Mouse (Mus musculus) layer of hippocampus, postnatal 10 days (tissue): Measurements from ENCODE around the gene Hip1. TPM values are rescaled to one million over a fixed set of nuclear protein-coding genes. Genes with fewer than 3 reads are reported as not detected.
"Not testable (repeated sequence)": the region's sequence is repeated elsewhere in the genome, so short reads cannot be mapped to it uniquely, and the experiment has no call there.

Experiments
- DNase-seq, 2 experiments: peaks; one replicate each; pipeline ENCODE4 v3.0.0; 2021; ENCODE audit warnings: low spot score in 2 of 2
- microRNA-seq, 2 experiments: library from miRNA; unstranded; fragments of <30 nt; microRNA quantifications; one replicate each; pipeline ENCODE4 v1.2.0; 2021
- total RNA-seq, 2 experiments: library from RNA; stranded (reverse); gene quantifications; 2 replicates each; pipeline ENCODE4 v1.2.3; 2021

The Hip1 gene
- total RNA-seq, 2 experiments from 2014 or later: 68.5 to 69.4 TPM

DNA sequence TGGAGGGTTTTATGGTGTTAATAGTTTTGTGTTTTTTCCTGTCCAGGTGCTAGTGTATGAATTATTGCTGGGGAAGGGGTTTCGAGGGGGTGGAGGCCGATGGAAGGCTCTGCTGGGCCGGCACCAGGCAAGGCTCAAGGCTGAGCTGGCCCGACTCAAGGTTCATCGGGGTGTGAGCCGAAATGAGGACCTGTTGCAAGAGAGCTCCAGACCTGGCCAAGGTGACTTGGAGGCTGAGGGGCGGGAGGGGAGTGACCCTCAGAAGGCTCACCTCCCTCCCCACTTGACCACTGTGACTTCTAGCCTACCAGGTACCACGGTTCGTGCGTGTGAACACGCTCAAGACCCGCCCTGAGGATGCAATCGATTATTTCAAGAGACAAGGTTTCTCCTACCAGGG is 173.7 kb downstream of the Hip1 start:
- no peak for DNase-seq

DNA sequence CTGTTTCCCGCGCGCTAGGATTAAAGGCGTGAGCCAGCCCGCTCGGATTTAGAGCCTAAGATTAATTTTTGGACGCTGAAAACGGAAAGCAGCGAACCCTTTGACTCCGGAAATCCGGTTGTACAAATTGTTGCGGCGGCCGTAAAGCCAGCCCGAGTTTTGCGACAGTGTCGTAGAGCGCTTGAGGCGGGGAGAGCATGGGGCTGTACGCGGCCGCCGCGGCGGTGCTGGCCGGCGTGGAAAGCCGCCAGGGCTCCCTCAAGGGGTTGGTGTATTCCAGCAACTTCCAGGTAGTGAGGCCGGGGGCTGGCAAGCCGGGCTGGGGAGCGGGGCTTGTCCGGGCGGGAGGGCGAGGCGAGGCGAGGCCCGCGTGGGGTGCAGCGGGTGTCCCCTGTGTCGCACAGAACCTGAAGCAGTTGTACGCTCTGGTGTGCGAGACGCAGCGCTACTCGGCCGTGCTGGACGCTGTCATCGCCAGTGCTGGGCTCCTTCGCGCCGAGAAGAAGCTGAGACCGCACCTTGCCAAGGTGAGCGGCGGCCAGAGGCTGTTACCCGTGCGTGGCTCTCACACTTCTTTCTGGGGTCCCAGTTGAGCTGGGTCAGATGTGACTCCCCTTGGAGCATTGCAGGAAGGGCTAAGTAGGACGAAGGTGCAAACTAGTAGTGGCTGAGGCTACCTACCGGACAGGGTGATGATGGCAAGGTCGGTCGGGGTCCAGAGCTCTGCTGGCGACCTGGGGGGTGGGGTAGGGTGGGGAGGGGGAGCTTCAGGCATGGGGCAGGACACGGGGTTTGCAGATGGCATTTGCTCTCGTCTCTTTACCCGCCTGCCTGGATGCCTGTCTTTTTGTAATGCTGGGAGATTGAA is 174.9 kb downstream of the Hip1 start, which contains the start of gene Nsun5:
TSS of gene Nsun5 (plus strand) at position 167 of the 868 bp plus-strand sequence.
- DNase-seq: peak; percentile 97 to 98

DNA sequence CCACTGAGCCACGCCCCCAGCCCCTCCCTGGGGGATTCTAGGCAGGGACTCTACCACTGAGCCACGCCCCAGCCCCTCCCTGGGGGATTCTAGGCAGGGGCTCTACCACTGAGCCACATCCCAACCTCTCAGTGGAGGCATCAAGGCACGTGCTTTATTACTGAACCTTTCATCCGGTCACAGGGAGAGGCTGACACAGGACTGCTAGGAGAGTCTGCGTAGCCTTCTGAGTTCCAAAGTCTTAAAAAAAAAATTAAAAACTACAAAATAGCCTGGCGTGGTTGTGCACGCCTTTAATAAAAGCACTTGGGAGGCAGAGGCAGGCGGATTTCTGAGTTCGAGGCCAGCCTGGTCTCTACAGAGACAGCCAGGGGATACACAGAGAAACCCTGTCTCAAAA is 175.7 kb downstream of the Hip1 start:
- not testable (repeated sequence) for DNase-seq

DNA sequence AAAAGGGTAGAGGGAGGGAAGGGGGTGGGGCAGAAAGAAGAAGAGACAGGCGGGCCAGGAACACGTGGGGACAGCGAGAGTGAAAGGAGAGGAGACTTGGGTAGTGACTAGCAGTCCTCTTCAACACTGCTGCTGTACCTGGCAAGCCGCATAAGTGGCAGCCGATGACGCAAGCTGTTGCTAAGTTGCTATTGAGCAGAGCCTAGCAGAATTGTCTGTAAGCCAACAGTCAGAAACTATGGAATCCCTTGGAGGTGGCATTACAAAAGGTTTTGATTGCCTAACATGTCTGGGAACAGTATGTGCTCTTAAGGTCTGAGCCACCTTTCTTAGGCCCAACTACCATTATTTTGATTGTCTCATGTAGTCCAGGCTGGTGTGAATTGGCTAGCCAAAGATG is 176.6 kb downstream of the Hip1 start:
- DNase-seq: no peak

DNA sequence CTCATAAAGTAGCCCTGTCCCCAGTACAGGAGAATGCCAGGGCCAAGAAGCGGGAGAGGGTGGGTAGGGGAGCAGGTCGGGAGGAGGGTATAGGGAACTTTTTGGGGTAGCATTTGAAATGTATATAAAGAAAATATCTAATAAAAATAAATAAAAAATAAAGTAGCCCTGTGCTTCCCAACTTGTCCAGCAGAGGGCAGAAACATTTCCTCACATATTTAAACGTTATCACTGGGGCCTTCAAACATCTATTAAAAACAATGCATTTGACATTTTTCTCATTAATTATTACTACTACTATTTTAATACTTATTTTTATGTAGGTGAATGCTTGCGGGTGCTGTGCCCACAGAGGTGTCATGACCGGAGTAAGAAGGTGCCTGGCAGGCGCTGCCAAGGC is 177.1 kb downstream of the Hip1 start:
- DNase-seq: no peak

DNA sequence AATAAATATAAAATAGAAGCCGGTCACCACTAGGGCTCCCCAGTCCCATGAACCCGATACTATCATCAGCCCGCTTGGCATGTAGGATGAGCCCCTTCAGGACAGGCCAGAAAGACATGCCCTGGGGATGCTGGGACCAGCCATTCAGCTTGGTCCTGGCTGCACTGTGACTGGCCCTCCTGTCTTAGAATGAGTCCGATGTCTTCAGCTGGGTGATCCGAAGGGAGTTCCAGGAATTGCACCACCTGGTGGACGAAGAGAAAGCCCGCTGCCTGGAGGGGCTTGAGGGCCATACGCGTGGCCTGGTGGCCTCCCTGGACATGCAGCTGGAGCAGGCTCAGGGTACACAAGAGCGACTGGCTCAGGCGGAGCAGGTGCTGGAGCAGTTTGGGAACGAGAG is 181.4 kb downstream of the Hip1 start:
- no peak for DNase-seq

DNA sequence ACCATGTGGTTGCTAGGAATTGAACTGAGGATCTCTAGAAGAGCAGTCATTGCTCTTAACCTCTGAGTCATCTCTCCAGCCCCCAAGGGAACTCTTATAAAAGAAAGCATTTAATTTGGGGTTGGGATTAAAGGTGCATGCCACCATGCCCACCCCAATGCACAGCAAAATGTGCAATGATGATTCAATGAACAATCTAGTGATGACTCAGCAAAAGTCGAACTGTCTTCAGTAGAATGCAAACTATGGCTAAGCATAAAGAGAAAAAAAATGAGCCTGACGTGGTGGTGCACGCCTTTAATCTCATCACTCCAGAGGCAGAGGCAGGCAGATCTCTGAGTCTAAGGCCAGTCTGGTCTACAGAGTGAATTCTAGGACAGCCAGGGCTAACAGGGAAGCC is 182.3 kb downstream of the Hip1 start:
- DNase-seq: no peak

DNA sequence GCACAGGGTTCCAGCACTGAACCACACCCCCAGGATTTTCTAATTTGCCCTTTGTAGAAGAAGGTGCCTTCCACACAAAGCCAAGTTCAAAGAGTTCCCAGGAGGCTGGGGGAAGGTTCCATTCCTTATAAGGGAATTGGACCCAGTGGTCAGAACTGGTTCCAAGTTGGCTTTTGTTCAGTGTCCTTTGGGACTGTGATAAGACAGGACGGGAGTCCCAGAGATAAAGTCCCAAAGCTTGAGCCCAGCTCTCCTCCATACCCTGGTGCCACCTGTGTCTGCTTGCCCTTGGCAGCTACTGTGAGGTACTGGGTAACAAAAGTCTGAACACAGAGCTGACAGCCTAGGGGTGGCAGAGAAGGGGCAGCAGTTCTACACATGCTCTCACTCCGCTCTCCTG is 185.1 kb downstream of the Hip1 start:
- no peak for DNase-seq

DNA sequence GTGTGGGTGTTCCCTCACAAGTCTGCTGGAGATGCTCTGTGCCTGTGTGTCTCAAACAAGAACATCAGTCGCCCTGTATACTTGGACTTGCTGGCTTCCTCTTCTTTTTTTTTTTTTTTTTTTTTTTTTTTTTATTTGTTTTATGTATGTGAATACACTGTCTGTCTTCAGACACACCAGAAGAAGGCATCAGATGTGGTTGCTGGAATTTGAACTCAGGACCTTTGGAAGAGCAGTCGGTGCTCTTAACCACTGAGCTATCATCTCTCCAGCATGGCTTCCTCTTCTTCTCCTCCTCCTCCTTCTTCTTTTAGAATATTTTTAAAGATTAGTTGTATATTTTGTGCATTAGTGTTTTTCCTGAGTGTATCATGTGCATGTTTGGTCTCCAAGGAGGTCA is 187.4 kb downstream of the Hip1 start:
- DNase-seq: no peak

Small RNA genes within 50 kb of the gene (microRNA-seq; reads per million reads assigned to microRNA genes)
- 0.45 to 3.1 reads per million in 2 experiments for gene Mir7033

Other genes with a start within 250 kb of the Hip1 start
- gene Fkbp6, start 195.1 kb downstream of the Hip1 start, total RNA-seq: not detected
- gene Trim50, start 191.8 kb downstream of the Hip1 start, total RNA-seq: under 1 TPM in 1 of 2 experiments, not detected in 1; 0.22 TPM
- 10 to 100 TPM; 21.0 to 23.5 TPM for gene Nsun5, start 175.2 kb downstream of the Hip1 start, total RNA-seq
- gene Pom121, start 150.6 kb downstream of the Hip1 start, total RNA-seq: 10 to 100 TPM; 39.9 to 43.9 TPM
- not detected for gene Ccl26, start 18.4 kb upstream of the Hip1 start, total RNA-seq
- gene Ccl24, start 27.9 kb upstream of the Hip1 start, total RNA-seq: not detected
- 10 to 100 TPM; 68.6 to 75.4 TPM for gene Rhbdd2, start 87.5 kb upstream of the Hip1 start, total RNA-seq
- 10 to 100 TPM; 74.9 to 77.7 TPM for gene Por, start 124.9 kb upstream of the Hip1 start, total RNA-seq
- gene Tmem120a, start 199.3 kb upstream of the Hip1 start, total RNA-seq: 10 to 100 TPM; 20.9 to 21.9 TPM
- gene Styxl1, start 233.3 kb upstream of the Hip1 start, total RNA-seq: under 1 TPM; 0.55 to 0.87 TPM
- 100 to 1,000 TPM; 469 to 476 TPM for gene Mdh2, start 233.4 kb upstream of the Hip1 start, total RNA-seq